Mouse (Mus musculus): ENCODE data around the gene Naa25.

- TF ChIP-seq CTCF (IDR thresholded peaks at IDR 0.05; ENCODE audit: control insufficient read depth, insufficient read depth, insufficient replicate concordance, low read depth, low read length) (no peak), POLR2A (IDR thresholded peaks at IDR 0.05; ENCODE audit: control insufficient read depth, low read depth, low read length) (no peak)
These were observed 30.5 kb upstream of the Naa25 start for GRCm38 (mm10) chr5:121367255-121367654.

All from testis, adult 2 months (tissue).